ENCODE assay signal across 20 mouse cellular contexts in genomic region chr2:173132794-173133300, GRCm38 (mm10). TPM values are rescaled to one million over a fixed set of nuclear protein-coding genes. Genes with fewer than 3 reads are reported as not detected.
"Had no signal": no experiment of that assay in that cellular context is flagged by ENCODE, and none has a peak within 500 bp of the region (broad histone marks: within the 10 kb centered on the region; RNA-seq: fewer than 3 reads in every experiment).

No protein-coding gene starts in this region.

- H3K9me3 ChIP-seq: limb, embryonic 13.5 days; megakaryocyte, embryonic 14.5 days; midbrain, embryonic 15.5 days; neural tube, embryonic 12.5 days had no signal

- H3K36me3 ChIP-seq: limb, embryonic 13.5 days; midbrain, embryonic 15.5 days; neural tube, embryonic 12.5 days had no signal

- DNase-seq: kidney, postnatal 10 days; left cerebral cortex, postnatal 4 days; lung, embryonic 14.5 days; lung, postnatal 10 days; lung, postnatal 4 days; right cerebral cortex, postnatal 14 days; thymus, postnatal 4 days had no signal

- ATAC-seq: midbrain, embryonic 15.5 days had no signal

- H3K27me3 ChIP-seq: limb, embryonic 13.5 days; midbrain, embryonic 15.5 days; neural tube, embryonic 12.5 days had no signal

- H3K27ac ChIP-seq: limb, embryonic 13.5 days; midbrain, embryonic 15.5 days; neural tube, embryonic 12.5 days had no signal

- H3K4me2 ChIP-seq: limb, embryonic 13.5 days; liver, embryonic 11.5 days; lung, embryonic 14.5 days; midbrain, embryonic 11.5 days; midbrain, embryonic 15.5 days; neural tube, embryonic 12.5 days had no signal

- H3K4me1 ChIP-seq: limb, embryonic 13.5 days; megakaryocyte, embryonic 14.5 days; midbrain, embryonic 15.5 days; neural tube, embryonic 12.5 days had no signal

- H3K4me3 ChIP-seq: limb, embryonic 13.5 days; megakaryocyte, embryonic 14.5 days; midbrain, embryonic 15.5 days; neural tube, embryonic 12.5 days had no signal

- H3K9ac ChIP-seq: limb, embryonic 13.5 days; lung, embryonic 14.5 days; midbrain, embryonic 15.5 days; neural tube, embryonic 12.5 days had no signal

RNA-seq across cellular contexts. Expression of gene Ctcfl, which starts 13.5 kb away (rescaled TPM):
- total RNA-seq: layer of hippocampus, adult 8-10 months; layer of hippocampus, postnatal 14 days; left cerebral cortex, adult 18-20 months; left cerebral cortex, postnatal 10 days; left cerebral cortex, postnatal 4 days; monocyte, adult 5-6 weeks; neutrophil, adult 5-6 weeks had no signal
- polyA plus RNA-seq: large intestine, adult 2 months had no signal

RNA-seq across cellular contexts. Expression of gene Pck1, which starts 20.0 kb away (rescaled TPM):
- total RNA-seq: layer of hippocampus, postnatal 14 days; left cerebral cortex, adult 18-20 months; left cerebral cortex, postnatal 10 days; left cerebral cortex, postnatal 4 days; monocyte, adult 5-6 weeks; neutrophil, adult 5-6 weeks had no signal
- polyA plus RNA-seq: limb, embryonic 13.5 days; lung, embryonic 14.5 days; midbrain, embryonic 11.5 days; midbrain, embryonic 15.5 days; neural tube, embryonic 12.5 days had no signal
